Mouse (Mus musculus) liver, postnatal 0 days (tissue): ENCODE results near the gene Fkbp1b.
A peak's percentile ranks its signal among the peaks of the same experiment; 100 is the strongest.

Experiments
- CTCF ChIP-seq: sonication (generic); IDR thresholded peaks from 2 replicates; pipeline ENCODE4 v1.5.1; 2016; ENCODE audit warnings: antibody characterized with exemption, low read depth
- EP300 ChIP-seq: IDR thresholded peaks from 2 replicates; pipeline ENCODE4 v1.6.1; 2016; ENCODE audit warnings: antibody characterized with exemption, low read depth, mild to moderate bottlenecking

DNA sequence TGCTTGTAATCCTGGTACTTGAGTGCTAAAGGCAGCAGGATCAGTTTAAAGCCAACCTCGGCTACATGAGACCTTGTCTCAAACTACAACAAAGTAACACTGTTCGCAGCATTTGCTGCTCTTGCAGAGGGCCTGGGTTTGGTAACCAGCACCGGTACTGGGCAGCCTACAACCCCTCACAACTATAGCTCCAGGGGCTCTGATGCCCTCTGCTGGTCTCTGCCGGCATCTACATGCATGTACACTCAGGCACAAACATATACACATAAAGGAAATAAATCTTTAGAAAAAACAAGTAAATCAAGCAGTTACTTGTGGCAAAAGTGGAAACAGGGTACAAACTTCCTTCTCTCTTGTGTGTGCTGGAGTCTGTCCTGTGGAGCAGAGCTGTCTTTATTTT, 21.3 kb upstream of the Fkbp1b start:
- TF ChIP-seq CTCF (peak; percentile 61), EP300 (no peak)
